Mouse (Mus musculus): Measurements from ENCODE around the gene Agap1.

The Agap1 gene

GRCm38 (mm10) chr1:89922883-89923641 lies 468.5 kb downstream of the Agap1 start:
- no peak for DNase-seq

GRCm38 (mm10) chr1:89923642-89924020 lies 469.0 kb downstream of the Agap1 start:
- DNase-seq: no peak

- no peak for DNase-seq
These were observed 471.0 kb downstream of the Agap1 start for GRCm38 (mm10) chr1:89925501-89926190.

GRCm38 (mm10) chr1:89926583-89927060 lies 472.0 kb downstream of the Agap1 start:
- no peak for DNase-seq

GRCm38 (mm10) chr1:89927061-89927661 lies 472.6 kb downstream of the Agap1 start:
- no peak for DNase-seq

GRCm38 (mm10) chr1:89928676-89929075 lies 474.1 kb downstream of the Agap1 start:
- no peak for DNase-seq

- DNase-seq: no peak
These were observed 474.6 kb downstream of the Agap1 start for GRCm38 (mm10) chr1:89929181-89929580.

- DNase-seq: no peak
These were observed 475.3 kb downstream of the Agap1 start for GRCm38 (mm10) chr1:89929721-89930505.

- no peak for DNase-seq
These were observed 475.9 kb downstream of the Agap1 start for GRCm38 (mm10) chr1:89930551-89930950.

- DNase-seq: peak; percentile 46
These were observed 476.5 kb downstream of the Agap1 start, which contains the start of gene Gbx2 for GRCm38 (mm10) chr1:89931120-89931519. Gbx2 (minus strand) TSS chr1:89931179.

GRCm38 (mm10) chr1:89932021-89932423 lies 477.4 kb downstream of the Agap1 start:
- DNase-seq: no peak

GRCm38 (mm10) chr1:89932616-89933015 lies 478.0 kb downstream of the Agap1 start:
- DNase-seq: no peak

GRCm38 (mm10) chr1:89933028-89933427 lies 478.4 kb downstream of the Agap1 start:
- peak; percentile 55 for DNase-seq

GRCm38 (mm10) chr1:89933786-89934185 lies 479.2 kb downstream of the Agap1 start:
- no peak for DNase-seq

GRCm38 (mm10) chr1:89934316-89935260 lies 480.0 kb downstream of the Agap1 start:
- DNase-seq: no peak

- DNase-seq: no peak
These were observed 481.1 kb downstream of the Agap1 start for GRCm38 (mm10) chr1:89935493-89936348.

GRCm38 (mm10) chr1:89938884-89939595 lies 484.4 kb downstream of the Agap1 start:
- no peak for DNase-seq

- DNase-seq: no peak
These were observed 485.0 kb downstream of the Agap1 start for GRCm38 (mm10) chr1:89939596-89939960.

- DNase-seq: peak; percentile 83
These were observed 485.5 kb downstream of the Agap1 start for GRCm38 (mm10) chr1:89939981-89940726.
